Mouse (Mus musculus) macrophage (primary cell): ENCODE data around the gene Uox. TPM values are rescaled to one million over a fixed set of nuclear protein-coding genes. Genes with fewer than 3 reads are reported as not detected.

Source experiments
- H3K27ac ChIP-seq: fragments of 350-480 bp; formaldehyde crosslinking; 2 replicates; pipeline ENCODE4 v1.9.0; 2021
- H3K36me3 ChIP-seq: fragments of 350-480 bp; formaldehyde crosslinking; 2 replicates; pipeline ENCODE4 v1.9.0; 2021; ENCODE audit errors: inconsistent target
- H3K4me3 ChIP-seq: fragments of 350-480 bp; formaldehyde crosslinking; 2 replicates; pipeline ENCODE4 v1.9.0; 2021; ENCODE audit errors: inconsistent target
- H3K79me2 ChIP-seq: fragments of 350-480 bp; formaldehyde crosslinking; 2 replicates; pipeline ENCODE4 v1.9.0; 2021; ENCODE audit errors: inconsistent target
- WGBS: methylation state at CpG from one replicate; pipeline ENCODE4 v1.1.7; 2026; ENCODE audit warnings: inconsistent platforms; ENCODE audit not compliant: missing documents; 5-methylcytosine and 5-hydroxymethylcytosine counted together
- polyA plus RNA-seq: library from polyadenylated mRNA; stranded (reverse); fragments of 250-400 nt; gene quantifications from 3 replicates; pipeline ENCODE4 v1.2.4, GENCODE M21; 2018; ENCODE audit warnings: inconsistent platforms

Gene Uox
- polyA plus RNA-seq, 1 experiment from 2014 or later: not detected

DNA sequence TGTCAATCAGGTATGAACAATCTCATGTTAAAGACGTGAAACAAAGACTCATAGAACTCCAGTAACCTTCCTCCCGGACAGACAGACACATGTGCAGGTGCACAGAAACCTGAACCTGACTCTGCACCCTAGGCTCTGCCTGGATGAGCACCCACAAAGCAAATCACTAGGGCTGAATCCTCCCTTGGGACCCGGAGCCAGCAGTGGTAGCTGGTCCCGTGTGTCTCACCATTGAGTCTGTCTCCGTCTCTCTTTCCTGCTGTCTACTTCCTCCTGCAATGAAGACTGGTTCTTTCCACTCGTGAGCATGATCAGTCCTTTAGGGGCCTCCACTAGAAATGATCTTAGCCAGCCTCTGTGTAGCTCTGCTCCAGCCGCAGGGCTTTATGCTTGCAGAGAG lies 91.7 kb downstream of the Uox start:
- Histone ChIP-seq H3K36me3 (no peaks in the 10 kb centered on the region), H3K27ac (no peak overlapping the region), H3K79me2 (no peaks in the 10 kb centered on the region), H3K4me3 (no peak overlapping the region)
- 81% methylated on average over 7 of the region's 7 CpGs for WGBS

- Histone ChIP-seq H3K4me3 (no peak overlapping the region), H3K36me3 (no peaks in the 10 kb centered on the region), H3K27ac (no peak overlapping the region), H3K79me2 (no peaks in the 10 kb centered on the region)
- WGBS: 90% methylated on average over 2 of the region's 2 CpGs
Measured at GRCm38 (mm10) chr3:146671121-146671520, 100.9 kb downstream of the Uox start.

DNA sequence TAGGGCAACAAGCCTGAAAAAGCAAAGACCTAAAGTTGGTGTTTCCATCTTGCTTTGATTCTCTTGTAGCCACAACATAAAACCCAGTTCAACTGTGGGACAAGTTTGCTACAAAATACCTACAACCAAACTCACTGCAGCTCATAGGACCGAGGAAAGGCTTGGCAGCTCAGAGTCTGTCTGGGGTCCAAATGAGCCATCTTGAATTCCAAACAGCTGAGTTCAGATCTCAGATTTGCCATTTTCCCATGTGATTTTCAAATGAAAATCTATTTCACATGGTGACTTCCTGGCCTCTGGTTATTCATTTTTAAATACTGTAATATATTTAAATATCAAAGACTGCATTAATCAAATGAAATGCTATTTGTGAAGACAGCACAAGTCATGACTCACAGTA lies 104.9 kb downstream of the Uox start:
- no peaks in the 10 kb centered on the region for H3K79me2 ChIP-seq
- no peaks in the 10 kb centered on the region for H3K36me3 ChIP-seq
- H3K27ac ChIP-seq: no peak overlapping the region
- 100% methylated on average over 1 of the region's 1 CpGs for WGBS
- H3K4me3 ChIP-seq: no peak overlapping the region

DNA sequence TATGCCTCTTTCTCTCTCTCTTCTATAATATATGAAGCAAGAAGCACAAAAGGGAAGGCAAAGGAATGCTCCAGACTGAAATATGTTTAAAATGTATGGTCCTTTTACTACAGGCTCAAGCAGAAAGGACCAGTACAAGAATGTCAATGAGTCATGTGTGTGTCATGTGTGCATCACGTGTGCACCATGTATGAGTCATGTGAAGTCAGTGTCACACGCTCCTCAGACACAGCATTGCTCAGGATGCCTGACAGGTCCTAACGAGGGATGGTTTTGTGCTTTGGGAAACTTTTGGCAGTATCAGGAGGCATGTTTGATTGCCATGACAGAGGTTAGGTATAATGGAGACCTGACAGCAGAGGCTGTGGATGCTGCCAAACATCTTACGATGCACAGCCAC lies 106.0 kb downstream of the Uox start:
- whole genome bisulfite sequencing: 96% methylated on average over 4 of the region's 4 CpGs
- Histone ChIP-seq H3K79me2 (no peaks in the 10 kb centered on the region), H3K4me3 (no peak overlapping the region)

GRCm38 (mm10) chr3:146679646-146680045 lies 109.4 kb downstream of the Uox start:
- Histone ChIP-seq H3K4me3 (no peak overlapping the region), H3K27ac (no peak overlapping the region)
- 97% methylated on average over 16 of the region's 16 CpGs for WGBS

More for the DNA sequence above, 106.0 kb downstream of the Uox start:
- no peak overlapping the region for H3K27ac ChIP-seq
- no peaks in the 10 kb centered on the region for H3K36me3 ChIP-seq

DNA sequence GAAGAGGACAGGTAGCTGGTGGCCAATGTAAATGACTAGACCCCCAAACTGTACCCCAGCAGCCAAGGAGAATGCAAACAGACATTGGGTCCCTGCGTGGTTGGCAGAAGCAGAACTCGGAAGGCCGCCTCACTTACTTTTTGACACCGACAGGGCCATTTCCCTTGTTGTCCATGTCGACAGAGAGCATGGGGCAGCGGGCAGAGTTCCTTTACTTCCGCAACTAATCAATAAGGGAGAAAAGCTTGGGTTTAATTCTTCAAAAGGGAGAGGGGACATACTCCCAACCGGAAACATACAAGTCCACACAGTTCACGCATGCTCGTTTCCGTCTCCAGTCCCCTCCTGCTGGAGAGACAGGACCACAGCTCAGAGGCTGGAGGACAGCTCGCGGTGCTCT lies 110.4 kb downstream of the Uox start:
- Histone ChIP-seq H3K79me2 (no peaks in the 10 kb centered on the region), H3K36me3 (no peaks in the 10 kb centered on the region), H3K4me3 (no peak overlapping the region), H3K27ac (no peak overlapping the region)
- WGBS: 92% methylated on average over 13 of the region's 13 CpGs

More at GRCm38 (mm10) chr3:146679646-146680045, 109.4 kb downstream of the Uox start:
- no peaks in the 10 kb centered on the region for H3K79me2 ChIP-seq
- no peaks in the 10 kb centered on the region for H3K36me3 ChIP-seq

DNA sequence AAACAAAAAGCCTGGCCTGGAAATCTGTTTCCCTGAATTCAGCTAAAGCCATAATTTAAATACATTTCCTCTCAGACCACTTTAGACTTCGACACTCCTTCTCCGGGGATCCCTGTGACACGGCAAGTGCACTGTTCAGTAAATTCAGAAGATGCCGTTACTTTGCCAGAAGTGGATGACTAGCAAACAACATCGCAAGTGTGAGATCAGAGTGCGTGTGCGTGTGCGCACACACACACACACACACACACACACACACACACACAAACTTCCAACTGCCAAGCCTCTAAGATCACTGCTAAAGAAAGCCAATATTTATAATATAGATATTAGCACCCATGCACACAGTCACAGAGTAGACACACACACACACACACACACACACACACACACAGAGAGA lies 111.5 kb downstream of the Uox start:
- Histone ChIP-seq H3K36me3 (no peaks in the 10 kb centered on the region), H3K79me2 (no peaks in the 10 kb centered on the region), H3K4me3 (no peak overlapping the region), H3K27ac (no peak overlapping the region)
- WGBS: 15% methylated on average over 8 of the region's 8 CpGs

Other genes starting within 250 kb of the Uox start
- gene Ssx2ip, start 165.8 kb upstream of the Uox start, polyA plus RNA-seq: 2.0 to 6.3 TPM (median 4.8 TPM) in 3 replicates
- gene Ctbs, start 120.6 kb upstream of the Uox start, polyA plus RNA-seq: 10.8 to 21.2 TPM (median 16.7 TPM) in 3 replicates
- 1.1 to 3.2 TPM (median 2.2 TPM) in 3 replicates for gene Spata1, start 70.7 kb upstream of the Uox start, polyA plus RNA-seq
- 567 to 673 TPM (median 599 TPM) in 3 replicates for gene Gng5, start 70.6 kb upstream of the Uox start, polyA plus RNA-seq
- gene Rpf1, start 49.0 kb upstream of the Uox start, polyA plus RNA-seq: 29.4 to 58.0 TPM (median 35.8 TPM) in 3 replicates
- not detected in 3 replicates for gene Dnase2b, start 45.2 kb downstream of the Uox start, polyA plus RNA-seq
- gene 4930503B20Rik, start 80.9 kb downstream of the Uox start, polyA plus RNA-seq: not detected in 3 replicates
- not detected in 3 replicates for gene Samd13, start 115.2 kb downstream of the Uox start, polyA plus RNA-seq
- gene Prkacb, start 242.6 kb downstream of the Uox start, polyA plus RNA-seq: 105 to 179 TPM (median 113 TPM) in 3 replicates